Mouse (Mus musculus): ENCODE measurements around the gene 5730480H06Rik. TPM values are rescaled to one million over a fixed set of nuclear protein-coding genes. Genes with fewer than 3 reads are reported as not detected.

The 5730480H06Rik gene
- polyA plus RNA-seq, 1 experiment from 2014 or later, result 19.2 TPM

- no peaks in the 10 kb centered on the region for H3K4me1 ChIP-seq (replicated peaks)
- no peak overlapping the region for H3K9ac ChIP-seq
- WGBS, result 89% methylated on average over 2 of the region's 2 CpGs
- H3K27ac ChIP-seq, result no peak overlapping the region
- H3K4me2 ChIP-seq, result no peak overlapping the region
- H3K9me3 ChIP-seq, result no peaks in the 10 kb centered on the region
- no peaks in the 10 kb centered on the region for H3K27me3 ChIP-seq
- H3K4me3 ChIP-seq, result no peak overlapping the region
- H3K36me3 ChIP-seq, result no peaks in the 10 kb centered on the region
- ATAC-seq (ENCODE audit: low FRiP score), result peak; percentile 55
Measured at GRCm38 (mm10) chr5:48345983-48346648, 18.4 kb downstream of the 5730480H06Rik start.

DNA sequence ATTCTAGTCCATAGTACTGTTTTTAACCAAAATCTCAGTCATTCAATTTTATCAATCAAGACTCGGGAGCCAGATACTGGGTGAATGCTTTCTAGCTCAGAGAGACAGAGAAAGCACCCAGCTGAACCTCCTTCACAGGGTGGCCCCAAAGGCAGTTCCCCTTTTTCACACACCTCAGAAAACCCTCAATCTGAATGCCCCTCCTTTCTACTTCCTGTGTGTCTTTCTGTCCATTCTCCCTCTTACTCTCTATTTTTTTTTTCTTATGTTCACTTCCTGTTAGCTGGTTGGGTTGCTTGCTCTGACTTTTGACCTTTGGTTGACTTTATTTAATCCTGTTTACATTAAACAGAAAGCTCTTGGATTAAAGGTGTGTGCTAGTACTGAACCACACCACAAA, 21.6 kb downstream of the 5730480H06Rik start:
- Histone ChIP-seq H3K27ac (no peak overlapping the region), H3K9me3 (no peaks in the 10 kb centered on the region), H3K4me1 (replicated peaks) (no peaks in the 10 kb centered on the region), H3K9ac (no peak overlapping the region), H3K4me2 (no peak overlapping the region), H3K36me3 (no peaks in the 10 kb centered on the region), H3K4me3 (no peak overlapping the region), H3K27me3 (no peaks in the 10 kb centered on the region)
- WGBS, result 97% methylated on average over 1 of the region's 1 CpGs
- no peak for ATAC-seq (ENCODE audit: low FRiP score)

GRCm38 (mm10) chr5:48371890-48372766, 44.4 kb downstream of the 5730480H06Rik start:
- H3K4me1 ChIP-seq (replicated peaks), result peaks cover 10% of the 10 kb centered on the region
- H3K27me3 ChIP-seq, result no peaks in the 10 kb centered on the region
- H3K36me3 ChIP-seq, result peaks cover 13% of the 10 kb centered on the region
- under 1% methylated on average over 44 of the region's 44 CpGs for WGBS
- no peaks in the 10 kb centered on the region for H3K9me3 ChIP-seq
- peak overlapping the region; percentile 76; the same call in 1 of the 2 replicates for H3K27ac ChIP-seq
- peak overlapping the region; percentile 79 for H3K9ac ChIP-seq
- ATAC-seq (ENCODE audit: low FRiP score), result peak; percentile 100
- H3K4me2 ChIP-seq, result peak overlapping the region; percentile 65
- H3K4me3 ChIP-seq, result peak overlapping the region; percentile 81

DNA sequence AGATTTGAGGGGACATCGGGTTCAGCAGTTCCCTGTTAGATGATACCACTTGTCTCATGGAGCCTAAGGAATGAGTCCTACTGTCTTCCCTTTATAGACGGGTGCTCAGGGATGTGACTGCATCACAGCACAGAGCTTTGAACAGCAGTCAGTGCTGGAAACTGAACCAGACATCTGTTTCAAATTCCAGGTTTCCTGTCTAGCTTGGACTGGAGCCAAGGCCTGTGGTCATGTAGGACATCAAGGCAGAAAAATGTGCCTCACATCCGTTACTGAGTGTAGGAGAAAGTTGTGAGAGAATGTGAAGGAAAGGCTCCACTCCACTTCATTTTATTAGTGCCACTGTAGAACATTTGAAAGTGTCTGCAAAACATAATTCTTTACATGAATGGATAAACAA, 74.7 kb downstream of the 5730480H06Rik start:
- Histone ChIP-seq H3K9ac (no peak overlapping the region), H3K4me3 (no peak overlapping the region), H3K9me3 (no peaks in the 10 kb centered on the region), H3K4me1 (replicated peaks) (no peaks in the 10 kb centered on the region), H3K27ac (no peak overlapping the region), H3K36me3 (peaks cover 7% of the 10 kb centered on the region; the same call in 1 of the 2 replicates), H3K4me2 (no peak overlapping the region), H3K27me3 (no peaks in the 10 kb centered on the region)
- WGBS, result 84% methylated on average over 3 of the region's 3 CpGs
- no peak for ATAC-seq (ENCODE audit: low FRiP score)

- H3K9ac ChIP-seq, result no peak overlapping the region
- H3K27me3 ChIP-seq, result no peaks in the 10 kb centered on the region
- H3K4me1 ChIP-seq (replicated peaks), result no peaks in the 10 kb centered on the region
- H3K9me3 ChIP-seq, result no peaks in the 10 kb centered on the region
- no peak overlapping the region for H3K4me3 ChIP-seq
- no peak overlapping the region for H3K27ac ChIP-seq
- no peak for ATAC-seq (ENCODE audit: low FRiP score)
- WGBS, result 84% methylated on average over 4 of the region's 4 CpGs
- peaks cover 4% of the 10 kb centered on the region; the same call in 1 of the 2 replicates for H3K36me3 ChIP-seq
- no peak overlapping the region for H3K4me2 ChIP-seq
Measured at GRCm38 (mm10) chr5:48408276-48408675, 80.5 kb downstream of the 5730480H06Rik start.

DNA sequence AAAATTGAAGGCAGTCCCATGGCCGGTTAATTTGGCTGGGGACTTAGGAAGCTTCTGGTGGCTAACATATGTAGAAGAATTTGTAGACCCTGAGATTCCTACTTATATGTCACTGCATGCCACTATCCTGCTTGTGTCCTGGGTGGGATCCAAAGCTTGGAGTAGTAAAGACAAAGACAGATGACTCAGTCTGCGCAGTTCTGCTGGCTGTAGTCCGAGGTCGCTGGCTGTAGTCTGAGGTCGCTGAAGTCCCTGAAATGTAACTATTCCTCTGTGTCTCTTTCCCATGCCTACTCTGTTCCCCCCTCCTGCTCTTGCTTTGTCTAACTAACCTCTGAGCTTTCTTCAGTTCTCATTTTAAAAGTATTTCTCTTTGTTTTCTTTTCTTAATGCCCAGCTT, 82.6 kb downstream of the 5730480H06Rik start:
- Histone ChIP-seq H3K36me3 (peaks cover under 1% of the 10 kb centered on the region; the same call in 1 of the 2 replicates), H3K9ac (no peak overlapping the region), H3K4me2 (no peak overlapping the region), H3K9me3 (no peaks in the 10 kb centered on the region), H3K4me1 (replicated peaks) (no peaks in the 10 kb centered on the region), H3K27ac (no peak overlapping the region), H3K4me3 (no peak overlapping the region), H3K27me3 (no peaks in the 10 kb centered on the region)
- ATAC-seq (ENCODE audit: low FRiP score), result no peak
- WGBS, result 81% methylated on average over 5 of the region's 5 CpGs

DNA sequence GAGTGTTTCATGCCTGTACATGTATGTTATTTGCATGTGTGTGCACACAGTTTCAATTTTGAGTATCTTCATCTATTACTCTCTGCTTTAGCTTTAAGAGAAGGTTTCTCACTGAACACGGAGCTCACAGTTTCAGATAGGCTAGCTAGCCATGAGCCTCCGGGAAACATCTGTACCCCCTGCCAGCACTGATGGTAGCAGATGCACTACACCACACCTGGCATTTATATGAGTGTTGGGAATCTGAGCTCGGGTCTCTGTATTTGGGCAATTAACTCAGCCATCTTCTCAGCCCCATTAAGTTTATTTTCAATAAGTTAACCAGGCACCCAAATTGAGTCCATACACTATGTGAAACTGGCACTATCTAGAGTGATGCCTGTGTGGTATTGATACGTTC, 83.7 kb downstream of the 5730480H06Rik start:
- H3K36me3 ChIP-seq, result no peaks in the 10 kb centered on the region
- H3K9me3 ChIP-seq, result no peaks in the 10 kb centered on the region
- no peak overlapping the region for H3K4me3 ChIP-seq
- no peak overlapping the region for H3K4me2 ChIP-seq
- no peak overlapping the region for H3K9ac ChIP-seq
- 82% methylated on average over 4 of the region's 4 CpGs for WGBS
- no peaks in the 10 kb centered on the region for H3K4me1 ChIP-seq (replicated peaks)
- H3K27ac ChIP-seq, result no peak overlapping the region
- no peaks in the 10 kb centered on the region for H3K27me3 ChIP-seq
- ATAC-seq (ENCODE audit: low FRiP score), result no peak

- Histone ChIP-seq H3K9me3 (no peaks in the 10 kb centered on the region), H3K4me3 (no peak overlapping the region), H3K4me1 (replicated peaks) (no peaks in the 10 kb centered on the region), H3K4me2 (no peak overlapping the region), H3K9ac (no peak overlapping the region), H3K36me3 (no peaks in the 10 kb centered on the region), H3K27ac (no peak overlapping the region), H3K27me3 (no peaks in the 10 kb centered on the region)
- no peak for ATAC-seq (ENCODE audit: low FRiP score)
- 95% methylated on average over 4 of the region's 4 CpGs for WGBS
Measured at GRCm38 (mm10) chr5:48412261-48412660, 84.5 kb downstream of the 5730480H06Rik start.

DNA sequence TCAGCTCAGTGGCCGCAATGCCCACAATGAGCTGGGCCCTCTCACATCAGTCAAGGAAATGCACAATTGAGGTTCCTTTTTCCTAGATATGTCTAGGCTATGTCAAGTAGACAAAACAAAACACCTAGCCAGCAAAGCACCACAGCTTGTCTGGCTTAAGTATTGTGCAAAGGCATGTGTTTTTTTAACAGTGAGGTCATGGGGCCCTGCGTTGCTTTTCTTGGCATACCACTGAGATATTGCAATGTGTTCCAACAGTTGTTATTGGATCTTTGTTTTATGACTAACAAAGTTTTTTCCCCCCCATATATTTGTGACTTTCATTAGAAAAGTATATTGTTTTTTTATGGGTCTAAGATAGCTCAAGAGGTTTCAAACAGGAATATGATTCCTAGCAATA, 92.0 kb downstream of the 5730480H06Rik start:
- no peak for ATAC-seq (ENCODE audit: low FRiP score)

GRCm38 (mm10) chr5:48421957-48422356, 94.2 kb downstream of the 5730480H06Rik start:
- 96% methylated on average over 1 of the region's 1 CpGs for WGBS
- Histone ChIP-seq H3K27ac (no peak overlapping the region), H3K4me1 (replicated peaks) (no peaks in the 10 kb centered on the region), H3K9ac (no peak overlapping the region), H3K36me3 (no peaks in the 10 kb centered on the region), H3K27me3 (no peaks in the 10 kb centered on the region), H3K9me3 (no peaks in the 10 kb centered on the region), H3K4me3 (no peak overlapping the region), H3K4me2 (no peak overlapping the region)
- no peak for ATAC-seq (ENCODE audit: low FRiP score)

More for the DNA sequence above, 92.0 kb downstream of the 5730480H06Rik start:
- H3K9me3 ChIP-seq, result no peaks in the 10 kb centered on the region
- no peak overlapping the region for H3K4me2 ChIP-seq
- no peak overlapping the region for H3K9ac ChIP-seq
- no peaks in the 10 kb centered on the region for H3K4me1 ChIP-seq (replicated peaks)
- H3K27me3 ChIP-seq, result no peaks in the 10 kb centered on the region
- H3K4me3 ChIP-seq, result no peak overlapping the region
- WGBS, result 91% methylated on average over 2 of the region's 2 CpGs
- no peaks in the 10 kb centered on the region for H3K36me3 ChIP-seq
- no peak overlapping the region for H3K27ac ChIP-seq

DNA sequence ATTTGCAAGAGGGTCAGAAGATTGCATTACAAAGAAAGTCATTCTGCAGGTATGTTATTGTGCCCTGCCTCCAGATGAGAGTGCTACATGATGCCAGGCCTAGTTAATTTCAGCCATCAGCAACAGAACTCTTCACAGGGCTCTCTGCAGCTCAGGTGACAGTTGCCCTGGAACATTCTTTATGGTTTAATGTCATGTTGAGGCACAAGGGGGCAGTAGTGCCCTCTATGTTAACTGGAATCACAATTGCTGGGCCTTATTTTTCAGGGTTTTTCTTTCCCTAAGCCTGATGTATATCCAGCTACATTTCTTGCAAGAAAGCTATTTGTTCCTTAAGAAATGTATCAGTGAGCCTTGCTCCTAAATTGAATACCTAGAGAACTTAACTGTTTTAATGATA, 102.7 kb downstream of the 5730480H06Rik start:
- ATAC-seq (ENCODE audit: low FRiP score), result peak; percentile 52; the same call in 1 of the 2 replicates
- no peak overlapping the region for H3K4me3 ChIP-seq
- H3K4me1 ChIP-seq (replicated peaks), result no peaks in the 10 kb centered on the region
- no peak overlapping the region for H3K4me2 ChIP-seq
- H3K36me3 ChIP-seq, result no peaks in the 10 kb centered on the region
- no peaks in the 10 kb centered on the region for H3K9me3 ChIP-seq
- no peaks in the 10 kb centered on the region for H3K27me3 ChIP-seq
- H3K9ac ChIP-seq, result no peak overlapping the region
- no peak overlapping the region for H3K27ac ChIP-seq

DNA sequence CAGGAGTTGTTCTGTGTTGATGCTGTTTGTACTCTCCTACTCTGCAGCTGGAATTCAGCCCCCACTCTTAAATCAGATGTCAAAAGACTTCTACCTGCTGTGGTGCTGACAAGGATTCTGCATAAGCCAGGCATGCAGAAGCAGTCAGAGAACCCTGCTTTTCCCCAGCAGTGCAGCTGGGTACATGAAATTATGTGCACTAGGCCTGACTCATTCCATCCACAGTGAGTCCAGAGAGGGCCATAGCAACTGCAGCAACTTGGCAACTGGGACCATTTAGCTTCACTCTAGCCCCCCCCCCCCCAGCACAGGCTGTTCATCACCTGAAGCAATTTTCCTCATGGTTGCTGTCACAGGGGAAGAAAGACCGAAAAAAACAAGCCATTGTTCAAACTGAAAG, 121.1 kb downstream of the 5730480H06Rik start:
- WGBS, result 59% methylated on average over 1 of the region's 1 CpGs
- no peaks in the 10 kb centered on the region for H3K9me3 ChIP-seq
- H3K4me1 ChIP-seq (replicated peaks), result 0 out of 2 replicates have a peak, but pooled peaks cover 5% of the 10 kb centered on the region
- H3K27me3 ChIP-seq, result no peaks in the 10 kb centered on the region
- no peak overlapping the region for H3K4me2 ChIP-seq
- no peak overlapping the region for H3K4me3 ChIP-seq
- H3K9ac ChIP-seq, result no peak overlapping the region
- no peaks in the 10 kb centered on the region for H3K36me3 ChIP-seq
- no peak overlapping the region for H3K27ac ChIP-seq
- no peak for ATAC-seq (ENCODE audit: low FRiP score)

Measured in hindbrain, embryonic 13.5 days (tissue).